Mouse (Mus musculus) E14TG2a.4 (cell line): ENCODE results near the gene Cmss1.

Source experiments
- CTCF ChIP-seq: conservative IDR thresholded peaks from 2 replicates; pipeline ENCODE4 v1.5.1; 2014; ENCODE audit warnings: low read length
- NANOG ChIP-seq: IDR thresholded peaks from 2 replicates; pipeline ENCODE4 v1.6.1; 2014; ENCODE audit warnings: borderline replicate concordance, low read length, mixed read lengths
- POU5F1 ChIP-seq: IDR thresholded peaks from 2 replicates; pipeline ENCODE4 v1.6.1; 2014; ENCODE audit warnings: low read length, borderline replicate concordance

DNA sequence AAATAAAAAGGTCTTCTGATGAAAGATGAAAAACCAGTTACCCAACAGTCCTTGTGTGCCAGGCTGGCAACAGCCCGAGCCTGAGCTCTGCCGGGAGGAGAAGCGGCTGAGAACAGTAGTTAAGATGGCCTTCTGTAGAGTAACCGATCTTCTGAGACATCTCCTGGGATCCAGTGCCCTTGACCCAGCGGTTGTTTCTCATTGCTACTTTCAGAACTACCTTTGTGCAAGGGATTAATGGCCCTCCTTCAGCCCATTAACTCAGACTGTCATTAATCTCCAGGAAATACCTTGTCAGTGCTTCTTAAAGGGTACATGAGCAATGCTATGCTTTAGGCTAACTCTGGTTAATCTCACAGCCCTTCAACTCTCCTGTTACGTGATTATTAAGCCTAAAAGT is 240.5 kb downstream of the Cmss1 start:
- TF ChIP-seq CTCF = no peak
- no peak for TF ChIP-seq NANOG
- TF ChIP-seq POU5F1 = no peak
